Mouse (Mus musculus): ENCODE data around the gene Dio3. TPM values are rescaled to one million over a fixed set of nuclear protein-coding genes. Genes with fewer than 3 reads are reported as not detected.

Dio3 gene
- polyA plus RNA-seq (2016; fragmentation: Nextera tagmentation; extraction: Ambion mirVana): 0.25 and 0.47 TPM in 2 replicates

GRCm38 (mm10) chr12:110278853-110279252, at the start of gene Dio3:
Dio3 (plus strand) TSS chr12:110279068.
- no peaks in the 10 kb centered on the region for H3K36me3 ChIP-seq
- no peak for DNase-seq (ENCODE audit: low spot score)
- peaks cover 100% of the 10 kb centered on the region for H3K27me3 ChIP-seq (ENCODE audit: insufficient read depth, poor library complexity, severe bottlenecking)
- peaks cover 20% of the 10 kb centered on the region for H3K4me1 ChIP-seq
- H3K27ac ChIP-seq: no peak within 1 kb of the TSS
- peak within 1 kb of the TSS; percentile 55 for H3K4me3 ChIP-seq
- H3K9me3 ChIP-seq: no peaks in the 10 kb centered on the region
- under 1% methylated on average over 34 of the region's 34 CpGs for WGBS

GRCm38 (mm10) chr12:110230296-110230695, 48.6 kb upstream of the Dio3 start:
- Histone ChIP-seq H3K27ac (no peak overlapping the region), H3K36me3 (no peaks in the 10 kb centered on the region), H3K4me3 (no peak overlapping the region), H3K27me3 (ENCODE audit: insufficient read depth, poor library complexity, severe bottlenecking) (peaks cover 84% of the 10 kb centered on the region), H3K9me3 (no peaks in the 10 kb centered on the region), H3K4me1 (no peaks in the 10 kb centered on the region)
- no peak for DNase-seq (ENCODE audit: low spot score)
- WGBS: 75% methylated on average over 7 of the region's 7 CpGs

- Histone ChIP-seq H3K4me1 (no peaks in the 10 kb centered on the region), H3K27ac (no peak overlapping the region), H3K36me3 (no peaks in the 10 kb centered on the region), H3K9me3 (no peaks in the 10 kb centered on the region), H3K4me3 (no peak overlapping the region), H3K27me3 (ENCODE audit: insufficient read depth, poor library complexity, severe bottlenecking) (peaks cover 88% of the 10 kb centered on the region)
- 74% methylated on average over 8 of the region's 8 CpGs for WGBS
- DNase-seq (ENCODE audit: low spot score): no peak
Measured at GRCm38 (mm10) chr12:110230767-110231166, 48.1 kb upstream of the Dio3 start.

GRCm38 (mm10) chr12:110231709-110232600, 46.9 kb upstream of the Dio3 start:
- Histone ChIP-seq H3K4me3 (no peak overlapping the region), H3K27ac (no peak overlapping the region), H3K9me3 (no peaks in the 10 kb centered on the region), H3K4me1 (no peaks in the 10 kb centered on the region; the same call in 1 of the 2 replicates), H3K36me3 (no peaks in the 10 kb centered on the region), H3K27me3 (ENCODE audit: insufficient read depth, poor library complexity, severe bottlenecking) (peaks cover 98% of the 10 kb centered on the region)
- WGBS: 77% methylated on average over 13 of the region's 13 CpGs
- no peak for DNase-seq (ENCODE audit: low spot score)

GRCm38 (mm10) chr12:110235908-110236307, 43.0 kb upstream of the Dio3 start:
- DNase-seq (ENCODE audit: low spot score): no peak
- WGBS: 87% methylated on average over 4 of the region's 4 CpGs
- Histone ChIP-seq H3K4me1 (no peaks in the 10 kb centered on the region; the same call in 1 of the 2 replicates), H3K27ac (no peak overlapping the region), H3K9me3 (no peaks in the 10 kb centered on the region), H3K27me3 (ENCODE audit: insufficient read depth, poor library complexity, severe bottlenecking) (peaks cover 80% of the 10 kb centered on the region), H3K36me3 (no peaks in the 10 kb centered on the region), H3K4me3 (no peak overlapping the region)

GRCm38 (mm10) chr12:110237046-110237445, 41.8 kb upstream of the Dio3 start:
- Histone ChIP-seq H3K36me3 (no peaks in the 10 kb centered on the region), H3K4me1 (no peaks in the 10 kb centered on the region; the same call in 1 of the 2 replicates), H3K27me3 (ENCODE audit: insufficient read depth, poor library complexity, severe bottlenecking) (peaks cover 68% of the 10 kb centered on the region), H3K27ac (no peak overlapping the region), H3K4me3 (no peak overlapping the region), H3K9me3 (no peaks in the 10 kb centered on the region)
- 81% methylated on average over 7 of the region's 7 CpGs for WGBS
- no peak for DNase-seq (ENCODE audit: low spot score)

GRCm38 (mm10) chr12:110239358-110239757, 39.5 kb upstream of the Dio3 start:
- Histone ChIP-seq H3K27ac (no peak overlapping the region), H3K4me3 (no peak overlapping the region), H3K4me1 (no peaks in the 10 kb centered on the region; the same call in 1 of the 2 replicates), H3K36me3 (no peaks in the 10 kb centered on the region), H3K9me3 (no peaks in the 10 kb centered on the region), H3K27me3 (ENCODE audit: insufficient read depth, poor library complexity, severe bottlenecking) (peaks cover 54% of the 10 kb centered on the region)
- WGBS: 70% methylated on average over 5 of the region's 5 CpGs
- DNase-seq (ENCODE audit: low spot score): no peak

GRCm38 (mm10) chr12:110244581-110244980, 34.3 kb upstream of the Dio3 start:
- H3K4me3 ChIP-seq: no peak overlapping the region
- no peak overlapping the region for H3K27ac ChIP-seq
- H3K27me3 ChIP-seq (ENCODE audit: insufficient read depth, poor library complexity, severe bottlenecking): peaks cover 18% of the 10 kb centered on the region
- DNase-seq (ENCODE audit: low spot score): no peak
- no peaks in the 10 kb centered on the region for H3K36me3 ChIP-seq
- H3K9me3 ChIP-seq: no peaks in the 10 kb centered on the region
- no peaks in the 10 kb centered on the region for H3K4me1 ChIP-seq
- WGBS: 83% methylated on average over 6 of the region's 6 CpGs

- Histone ChIP-seq H3K36me3 (no peaks in the 10 kb centered on the region), H3K4me1 (peaks cover under 1% of the 10 kb centered on the region; the same call in 1 of the 2 replicates), H3K27me3 (ENCODE audit: insufficient read depth, poor library complexity, severe bottlenecking) (peaks cover 20% of the 10 kb centered on the region), H3K9me3 (no peaks in the 10 kb centered on the region), H3K4me3 (no peak overlapping the region), H3K27ac (no peak overlapping the region)
- 88% methylated on average over 4 of the region's 4 CpGs for WGBS
- no peak for DNase-seq (ENCODE audit: low spot score)
Measured at GRCm38 (mm10) chr12:110245461-110245860, 33.4 kb upstream of the Dio3 start.

GRCm38 (mm10) chr12:110252163-110252575, 26.7 kb upstream of the Dio3 start:
- H3K27ac ChIP-seq: no peak overlapping the region
- H3K4me3 ChIP-seq: no peak overlapping the region
- peaks cover 3% of the 10 kb centered on the region; the same call in 1 of the 2 replicates for H3K4me1 ChIP-seq
- no peak for DNase-seq (ENCODE audit: low spot score)
- 19% methylated on average over 10 of the region's 10 CpGs for WGBS
- H3K9me3 ChIP-seq: no peaks in the 10 kb centered on the region
- H3K27me3 ChIP-seq (ENCODE audit: insufficient read depth, poor library complexity, severe bottlenecking): peaks cover 72% of the 10 kb centered on the region
- no peaks in the 10 kb centered on the region for H3K36me3 ChIP-seq

GRCm38 (mm10) chr12:110255731-110256130, 23.1 kb upstream of the Dio3 start:
- no peak overlapping the region for H3K27ac ChIP-seq
- no peaks in the 10 kb centered on the region for H3K36me3 ChIP-seq
- no peak overlapping the region for H3K4me3 ChIP-seq
- H3K27me3 ChIP-seq (ENCODE audit: insufficient read depth, poor library complexity, severe bottlenecking): peaks cover 87% of the 10 kb centered on the region
- H3K9me3 ChIP-seq: no peaks in the 10 kb centered on the region
- no peak for DNase-seq (ENCODE audit: low spot score)
- 67% methylated on average over 10 of the region's 10 CpGs for WGBS
- no peaks in the 10 kb centered on the region for H3K4me1 ChIP-seq

- WGBS: 70% methylated on average over 14 of the region's 14 CpGs
- H3K27me3 ChIP-seq (ENCODE audit: insufficient read depth, poor library complexity, severe bottlenecking): peaks cover 87% of the 10 kb centered on the region
Measured at GRCm38 (mm10) chr12:110256478-110257220, 22.2 kb upstream of the Dio3 start.

GRCm38 (mm10) chr12:110268226-110268625, 10.6 kb upstream of the Dio3 start:
- Histone ChIP-seq H3K36me3 (no peaks in the 10 kb centered on the region), H3K4me3 (no peak overlapping the region), H3K27me3 (ENCODE audit: insufficient read depth, poor library complexity, severe bottlenecking) (peaks cover 95% of the 10 kb centered on the region), H3K9me3 (no peaks in the 10 kb centered on the region), H3K4me1 (no peaks in the 10 kb centered on the region), H3K27ac (no peak overlapping the region)
- DNase-seq (ENCODE audit: low spot score): no peak
- WGBS: 76% methylated on average over 3 of the region's 3 CpGs

More at GRCm38 (mm10) chr12:110256478-110257220, 22.2 kb upstream of the Dio3 start:
- H3K36me3 ChIP-seq: no peaks in the 10 kb centered on the region
- no peaks in the 10 kb centered on the region for H3K4me1 ChIP-seq
- no peaks in the 10 kb centered on the region for H3K9me3 ChIP-seq
- no peak overlapping the region for H3K27ac ChIP-seq
- no peak for DNase-seq (ENCODE audit: low spot score)
- no peak overlapping the region for H3K4me3 ChIP-seq

Measured in heart, embryonic 10.5 days (tissue).